Mouse (Mus musculus) hindbrain, embryonic 13.5 days (tissue): ENCODE data around the gene Gipc3. TPM values are rescaled to one million over a fixed set of nuclear protein-coding genes. Genes with fewer than 3 reads are reported as not detected.

Experiments used
- ATAC-seq: fragments of 200-750 bp; cut with Nextera tagmentation; 2 replicates; pipeline ENCODE4 v1.8.0; 2017; ENCODE audit warnings: moderate TSS enrichment; ENCODE audit not compliant: low FRiP score
- H3K27ac ChIP-seq: fragments of 300-500 bp; sonication (generic); 2 replicates; pipeline ENCODE4 v1.5.1; 2015; ENCODE audit warnings: inconsistent platforms, mild to moderate bottlenecking, moderate library complexity
- H3K27me3 ChIP-seq: fragments of 300-500 bp; sonication (generic); 2 replicates; pipeline ENCODE4 v1.6.1; 2015; ENCODE audit warnings: mild to moderate bottlenecking, inconsistent platforms
- H3K36me3 ChIP-seq: fragments of 300-500 bp; sonication (generic); 2 replicates; pipeline ENCODE4 v1.6.1; 2015; ENCODE audit warnings: mild to moderate bottlenecking, inconsistent platforms
- H3K4me1 ChIP-seq: fragments of 300-500 bp; sonication (generic); replicated peaks from 2 replicates; pipeline ENCODE4 v1.6.1; 2015; ENCODE audit warnings: inconsistent platforms
- H3K4me2 ChIP-seq: fragments of 300-500 bp; sonication (generic); 2 replicates; pipeline ENCODE4 v1.6.1; 2015; ENCODE audit warnings: inconsistent platforms, mild to moderate bottlenecking, moderate library complexity
- H3K4me3 ChIP-seq: fragments of 300-500 bp; sonication (generic); 2 replicates; pipeline ENCODE4 v1.5.1; 2015; ENCODE audit warnings: mild to moderate bottlenecking, inconsistent platforms
- H3K9ac ChIP-seq: fragments of 300-500 bp; sonication (generic); 2 replicates; pipeline ENCODE4 v1.6.1; 2015; ENCODE audit warnings: mild to moderate bottlenecking, inconsistent platforms
- H3K9me3 ChIP-seq: fragments of 300-500 bp; sonication (generic); 2 replicates; pipeline ENCODE4 v1.6.1; 2016; ENCODE audit warnings: inconsistent platforms
- WGBS: fragments of 180-500 bp; shearing (Covaris S2); methylation state at CpG from one replicate; pipeline ENCODE4 v1.1.7; 2015; 5-methylcytosine and 5-hydroxymethylcytosine counted together
- polyA plus RNA-seq: library from polyadenylated mRNA; unstranded; fragments of >200 nt; fragmentation: Nextera tagmentation; extraction: Ambion mirVana; gene quantifications from 2 replicates; pipeline ENCODE4 v1.2.1, GENCODE M21; 2015

Gipc3 gene
- polyA plus RNA-seq, 1 experiment from 2014 or later = not detected

DNA sequence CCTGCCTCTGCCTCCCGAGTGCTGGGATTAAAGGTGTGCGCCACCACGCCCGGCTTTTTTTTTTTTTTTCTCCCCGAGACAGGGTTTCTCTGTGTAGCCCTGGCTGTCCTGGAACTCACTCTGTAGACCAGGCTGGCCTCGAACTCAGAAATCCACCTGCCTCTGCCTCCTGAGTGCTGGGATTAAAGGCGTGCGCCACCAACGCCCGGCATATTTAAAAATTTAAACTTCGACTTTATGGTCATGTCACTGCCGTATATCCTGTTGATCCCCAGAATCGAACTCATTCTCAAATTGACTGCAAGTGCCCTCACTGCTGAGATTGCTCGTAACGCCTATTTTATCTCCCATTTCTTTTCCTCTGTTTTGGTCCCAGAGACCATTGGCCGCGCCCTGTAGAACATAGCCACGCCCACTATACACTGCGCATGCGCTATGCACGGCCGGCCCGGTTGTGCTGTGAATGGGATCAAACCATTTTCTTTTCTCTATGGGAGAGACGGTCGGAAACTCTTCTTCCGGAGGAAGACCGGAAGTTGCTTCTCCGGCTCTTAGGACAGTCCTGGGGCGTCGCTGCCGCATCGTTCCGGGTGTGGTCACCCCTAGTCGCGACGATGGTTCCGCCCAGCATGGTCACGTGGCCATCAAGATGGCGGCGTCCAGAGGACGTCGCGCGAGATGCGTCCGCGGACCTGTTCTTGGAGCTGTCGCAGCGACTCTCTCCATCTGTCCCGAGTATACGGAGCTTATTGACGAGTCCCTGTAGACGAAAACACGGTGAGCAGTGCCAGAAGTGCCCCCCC lies 40.9 kb upstream of the Gipc3 start, which contains the start of the genes Dohh and Gm48551:
TSS of gene Dohh (plus strand) at position 627 of the 803 bp plus-strand sequence.
TSS of gene Gm48551 (plus strand) at position 665 of the 803 bp plus-strand sequence.
- WGBS = 9% methylated on average over 54 of the region's 54 CpGs
- Histone ChIP-seq H3K4me2 (peak within 1 kb of the TSS; percentile 95), H3K27me3 (no peaks in the 10 kb centered on the region), H3K9ac (peak within 1 kb of the TSS; percentile 90), H3K4me3 (peak within 1 kb of the TSS; percentile 96), H3K4me1 (peaks cover 22% of the 10 kb centered on the region), H3K27ac (peak within 1 kb of the TSS; percentile 90), H3K36me3 (peaks cover 33% of the 10 kb centered on the region), H3K9me3 (no peaks in the 10 kb centered on the region)
- ATAC-seq = peak; percentile 91

DNA sequence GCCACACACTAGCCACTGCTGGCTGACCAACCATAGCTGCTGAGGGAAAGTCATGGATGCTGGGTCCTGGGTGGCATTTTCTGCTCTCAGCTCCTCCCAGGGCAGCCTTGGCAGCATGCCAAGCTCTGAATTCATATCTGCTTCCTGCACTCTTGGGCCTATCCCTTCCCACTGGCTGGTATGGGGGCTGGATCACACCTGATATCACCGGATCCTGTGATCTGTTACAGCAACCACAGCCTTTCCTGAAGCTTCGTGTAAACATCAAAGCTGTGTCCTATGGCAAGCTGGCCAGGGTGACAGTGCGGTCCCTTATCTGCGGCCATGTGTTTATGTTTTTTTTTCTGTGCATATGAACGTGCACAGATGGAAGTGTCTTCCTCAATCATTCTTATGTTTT lies 39.0 kb upstream of the Gipc3 start:
- Histone ChIP-seq H3K27ac (0 out of 2 replicates have a peak overlapping the region, but pooled peaks have one; percentile 5), H3K9ac (peak overlapping the region; percentile 39; the same call in 1 of the 2 replicates), H3K4me3 (no peak overlapping the region), H3K4me1 (peaks cover 32% of the 10 kb centered on the region), H3K4me2 (no peak overlapping the region), H3K27me3 (no peaks in the 10 kb centered on the region), H3K36me3 (peaks cover 13% of the 10 kb centered on the region), H3K9me3 (no peaks in the 10 kb centered on the region)
- ATAC-seq = no peak
- 92% methylated on average over 5 of the region's 5 CpGs for WGBS

DNA sequence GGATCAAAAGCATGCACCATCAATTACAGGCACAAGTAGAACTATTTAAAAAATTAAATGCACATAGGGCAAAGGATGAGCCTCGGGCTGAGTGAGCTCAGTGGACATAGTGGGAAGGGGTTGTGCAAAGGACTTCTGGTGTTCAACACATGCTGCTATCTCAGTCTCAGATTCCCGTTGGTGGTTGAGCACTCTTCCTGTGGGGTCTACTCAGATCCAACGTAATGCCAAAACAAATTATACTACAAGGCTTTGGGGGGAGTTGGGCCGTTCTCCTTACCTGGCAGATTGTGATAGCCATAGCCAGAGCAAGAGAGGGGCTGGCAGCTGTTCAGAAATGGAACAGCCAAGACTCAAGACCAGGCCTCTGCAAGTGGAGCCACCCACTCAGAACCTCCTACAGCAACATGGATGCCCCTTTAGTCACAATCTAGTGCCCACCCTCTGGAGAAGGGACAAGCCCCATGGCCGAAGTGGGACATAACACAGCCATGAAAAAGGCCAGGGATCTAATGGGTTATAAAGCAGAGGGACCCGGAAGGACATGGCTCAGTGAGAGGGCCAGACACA lies 36.8 kb upstream of the Gipc3 start:
- Histone ChIP-seq H3K9ac (no peak overlapping the region), H3K36me3 (peaks cover 14% of the 10 kb centered on the region; the same call in 1 of the 2 replicates), H3K27ac (no peak overlapping the region), H3K27me3 (no peaks in the 10 kb centered on the region), H3K4me1 (peaks cover 37% of the 10 kb centered on the region), H3K9me3 (no peaks in the 10 kb centered on the region), H3K4me3 (no peak overlapping the region), H3K4me2 (no peak overlapping the region)
- ATAC-seq = no peak
- WGBS = 95% methylated on average over 6 of the region's 6 CpGs

- H3K9me3 ChIP-seq = no peaks in the 10 kb centered on the region
- H3K27ac ChIP-seq = peak overlapping the region; percentile 85
- ATAC-seq = 0 out of 2 replicates have a peak, but pooled peaks have one; percentile 3
- H3K9ac ChIP-seq = peak overlapping the region; percentile 95
- H3K4me1 ChIP-seq = peaks cover 34% of the 10 kb centered on the region
- WGBS = 63% methylated on average over 3 of the region's 3 CpGs
- H3K4me3 ChIP-seq = peak overlapping the region; percentile 74
- no peaks in the 10 kb centered on the region for H3K27me3 ChIP-seq
- peaks cover 16% of the 10 kb centered on the region for H3K36me3 ChIP-seq
- peak overlapping the region; percentile 92 for H3K4me2 ChIP-seq
These were observed 36.1 kb upstream of the Gipc3 start for GRCm38 (mm10) chr10:81379183-81379553.

DNA sequence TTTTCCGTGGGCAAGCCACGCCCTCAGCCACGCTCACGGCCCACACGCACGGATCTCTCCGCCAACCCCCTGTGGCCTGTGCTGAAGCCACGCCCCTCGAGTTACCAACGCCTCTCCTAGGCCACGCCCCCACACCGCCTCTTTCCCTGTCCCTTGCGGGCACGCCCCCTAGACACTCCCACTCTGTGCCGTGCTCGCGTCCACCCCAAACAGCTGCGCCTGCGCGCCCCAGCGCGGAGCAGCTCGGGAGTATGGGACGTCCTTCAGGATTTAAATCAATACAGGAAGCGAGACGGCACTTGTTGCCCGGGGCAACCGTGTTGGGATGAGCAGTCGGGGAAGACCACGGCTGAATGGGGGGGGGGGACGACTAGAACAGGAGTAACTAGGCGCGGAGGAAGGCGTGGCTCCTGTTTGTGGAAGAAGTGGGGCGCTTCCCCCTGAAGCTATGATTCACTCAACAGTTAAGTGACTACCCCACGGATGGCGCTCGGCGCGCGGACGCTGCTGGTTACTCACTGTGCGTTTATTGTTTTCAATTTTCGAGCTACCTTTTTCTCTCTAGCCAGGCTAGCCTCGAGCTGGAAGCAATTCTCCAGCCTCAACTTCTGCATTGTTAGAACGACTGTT lies 35.6 kb upstream of the Gipc3 start:
- Histone ChIP-seq H3K4me2 (peak overlapping the region; percentile 92), H3K27ac (peak overlapping the region; percentile 85), H3K4me3 (peak overlapping the region; percentile 74), H3K9ac (peak overlapping the region; percentile 95), H3K9me3 (no peaks in the 10 kb centered on the region), H3K36me3 (peaks cover 21% of the 10 kb centered on the region), H3K4me1 (peaks cover 37% of the 10 kb centered on the region), H3K27me3 (no peaks in the 10 kb centered on the region)
- WGBS = under 1% methylated on average over 46 of the region's 46 CpGs
- ATAC-seq = peak; percentile 96

DNA sequence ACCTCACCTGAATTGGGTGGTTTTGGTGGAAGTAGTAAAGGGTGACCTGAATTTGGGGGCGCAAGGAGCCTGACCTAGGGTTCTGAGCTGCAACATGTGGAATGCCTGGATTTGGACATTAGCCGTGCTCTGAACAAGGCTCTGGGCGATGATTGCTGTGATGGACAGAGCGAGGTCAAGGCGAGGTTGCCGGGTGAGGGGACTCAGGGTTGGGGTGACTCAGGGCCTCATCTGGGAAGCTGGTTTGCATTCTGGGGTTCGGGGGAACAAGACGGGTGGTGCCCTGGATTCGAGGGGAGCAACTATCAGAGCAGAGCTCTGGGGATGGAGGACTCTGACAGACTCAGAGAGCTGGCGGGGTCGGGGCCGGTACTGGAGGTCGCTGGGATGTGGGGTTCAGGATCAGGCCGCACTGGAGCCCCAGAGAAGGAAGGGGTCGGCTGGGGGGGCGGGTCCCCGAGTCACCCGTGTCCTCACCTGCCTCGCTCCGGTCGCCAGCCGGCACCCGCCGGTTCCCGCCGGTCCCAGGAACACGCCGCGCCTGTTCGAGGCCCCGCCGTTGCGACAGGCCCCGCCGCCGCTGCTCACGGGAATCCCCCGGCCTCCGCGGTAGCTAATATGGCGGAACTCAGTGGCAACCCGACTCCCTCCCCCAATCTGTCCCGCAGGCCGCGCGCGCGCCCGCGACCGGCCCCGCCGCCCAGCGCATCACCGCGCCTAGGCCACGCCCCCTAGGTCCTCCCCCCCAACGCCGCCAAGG lies 34.9 kb upstream of the Gipc3 start, which contains the start of gene Fzr1:
TSS of gene Fzr1 (minus strand) at position 724 of the 760 bp plus-strand sequence.
- Histone ChIP-seq H3K4me3 (peak within 1 kb of the TSS; percentile 74), H3K36me3 (peaks cover 28% of the 10 kb centered on the region), H3K9ac (peak within 1 kb of the TSS; percentile 95), H3K9me3 (no peaks in the 10 kb centered on the region), H3K4me2 (peak within 1 kb of the TSS; percentile 92), H3K27ac (peak within 1 kb of the TSS; percentile 85), H3K4me1 (peaks cover 37% of the 10 kb centered on the region), H3K27me3 (no peaks in the 10 kb centered on the region)
- ATAC-seq = peak; percentile 76
- under 1% methylated on average over 58 of the region's 59 CpGs for WGBS

DNA sequence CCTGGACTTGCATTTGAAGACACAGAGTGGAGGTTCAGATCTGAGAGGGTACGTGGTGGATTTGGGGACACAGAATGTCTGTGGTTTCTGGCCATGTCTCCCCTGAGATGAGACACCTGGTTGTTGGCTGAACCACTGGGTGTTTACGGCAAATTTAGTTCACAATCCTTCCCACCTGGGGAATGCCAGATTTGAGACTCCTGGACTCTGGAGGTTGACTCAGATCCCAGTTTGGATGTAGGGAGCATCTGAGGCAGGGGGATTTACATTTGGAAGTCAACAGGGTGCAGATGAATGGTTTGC lies 34.2 kb upstream of the Gipc3 start:
- peak overlapping the region; percentile 92 for H3K4me2 ChIP-seq
- peaks cover 34% of the 10 kb centered on the region for H3K36me3 ChIP-seq
- no peaks in the 10 kb centered on the region for H3K9me3 ChIP-seq
- ATAC-seq = no peak
- peak overlapping the region; percentile 74 for H3K4me3 ChIP-seq
- no peaks in the 10 kb centered on the region for H3K27me3 ChIP-seq
- no peak overlapping the region for H3K27ac ChIP-seq
- 56% methylated on average over 2 of the region's 2 CpGs for WGBS
- H3K4me1 ChIP-seq = peaks cover 37% of the 10 kb centered on the region
- H3K9ac ChIP-seq = peak overlapping the region; percentile 95

DNA sequence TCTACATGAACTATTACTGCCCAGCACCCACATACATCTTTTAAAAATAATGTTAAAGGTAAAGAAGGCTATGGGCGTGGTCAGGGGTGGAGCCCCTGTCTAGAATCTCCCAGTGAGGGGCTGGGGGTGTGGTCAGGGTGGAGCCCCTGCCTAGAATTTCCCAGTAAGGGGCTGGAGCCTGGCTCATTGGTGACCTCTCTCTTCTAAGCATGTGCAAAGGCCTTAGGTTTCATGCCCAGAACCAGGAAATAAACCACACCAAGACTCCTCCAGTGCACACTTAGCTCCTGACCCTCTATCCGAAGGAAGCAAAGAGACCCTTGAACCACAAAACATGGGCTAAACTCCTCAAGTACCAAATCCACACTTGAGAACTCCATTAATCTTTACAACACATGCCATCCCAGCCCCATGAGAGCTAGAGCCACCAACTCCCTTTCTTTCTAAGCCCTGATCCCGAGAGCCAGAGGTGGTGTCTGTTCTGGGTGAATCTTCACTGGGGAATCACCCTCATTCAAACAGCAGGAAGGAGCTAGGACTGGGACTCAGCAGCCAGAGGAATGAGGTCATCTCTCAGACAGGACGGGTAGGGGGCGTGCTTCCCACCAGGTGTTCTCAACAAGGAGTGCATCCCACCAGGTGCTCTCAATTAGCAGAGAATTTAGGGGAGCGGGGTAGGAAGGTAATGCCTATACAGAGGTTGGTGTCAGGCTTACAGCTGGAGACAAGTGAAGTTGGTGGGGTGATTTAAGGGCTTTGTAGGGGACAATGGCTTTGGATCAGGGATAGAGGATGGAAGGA lies 33.7 kb upstream of the Gipc3 start:
- Histone ChIP-seq H3K9ac (peak overlapping the region; percentile 95), H3K27ac (no peak overlapping the region), H3K4me3 (peak overlapping the region; percentile 74), H3K27me3 (no peaks in the 10 kb centered on the region), H3K36me3 (peaks cover 35% of the 10 kb centered on the region), H3K4me1 (peaks cover 37% of the 10 kb centered on the region), H3K9me3 (no peaks in the 10 kb centered on the region), H3K4me2 (peak overlapping the region; percentile 92)
- ATAC-seq = no peak
- 49% methylated on average over 6 of the region's 6 CpGs for WGBS

GRCm38 (mm10) chr10:81375322-81375721 lies 32.3 kb upstream of the Gipc3 start:
- peak overlapping the region; percentile 13; the same call in 1 of the 2 replicates for H3K9ac ChIP-seq
- H3K4me2 ChIP-seq = no peak overlapping the region
- no peak overlapping the region for H3K27ac ChIP-seq
- ATAC-seq = no peak
- 94% methylated on average over 10 of the region's 10 CpGs for WGBS
- peaks cover 37% of the 10 kb centered on the region for H3K4me1 ChIP-seq
- H3K9me3 ChIP-seq = no peaks in the 10 kb centered on the region
- peaks cover 49% of the 10 kb centered on the region for H3K36me3 ChIP-seq
- H3K4me3 ChIP-seq = no peak overlapping the region
- H3K27me3 ChIP-seq = no peaks in the 10 kb centered on the region

DNA sequence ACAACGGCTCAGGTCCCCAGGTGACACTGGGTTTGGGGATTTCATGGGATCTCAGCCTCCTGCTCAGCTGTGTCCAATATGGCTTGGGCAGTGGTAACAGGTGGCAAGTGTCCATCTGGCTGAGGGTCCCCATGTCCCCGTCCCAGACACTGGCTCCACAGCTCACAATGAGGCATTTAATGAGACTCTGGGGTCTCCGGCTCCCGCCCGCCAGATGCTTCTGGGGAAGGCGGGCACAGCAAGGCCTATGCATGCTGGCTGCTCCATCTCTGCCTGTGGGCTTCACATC lies 24.1 kb upstream of the Gipc3 start:
- H3K27ac ChIP-seq = no peak overlapping the region
- no peaks in the 10 kb centered on the region for H3K9me3 ChIP-seq
- H3K4me1 ChIP-seq = peaks cover 38% of the 10 kb centered on the region
- no peak overlapping the region for H3K9ac ChIP-seq
- no peak for ATAC-seq
- WGBS = 68% methylated on average over 6 of the region's 6 CpGs
- H3K4me3 ChIP-seq = no peak overlapping the region
- peaks cover 34% of the 10 kb centered on the region for H3K27me3 ChIP-seq
- peaks cover 65% of the 10 kb centered on the region for H3K36me3 ChIP-seq
- no peak overlapping the region for H3K4me2 ChIP-seq

DNA sequence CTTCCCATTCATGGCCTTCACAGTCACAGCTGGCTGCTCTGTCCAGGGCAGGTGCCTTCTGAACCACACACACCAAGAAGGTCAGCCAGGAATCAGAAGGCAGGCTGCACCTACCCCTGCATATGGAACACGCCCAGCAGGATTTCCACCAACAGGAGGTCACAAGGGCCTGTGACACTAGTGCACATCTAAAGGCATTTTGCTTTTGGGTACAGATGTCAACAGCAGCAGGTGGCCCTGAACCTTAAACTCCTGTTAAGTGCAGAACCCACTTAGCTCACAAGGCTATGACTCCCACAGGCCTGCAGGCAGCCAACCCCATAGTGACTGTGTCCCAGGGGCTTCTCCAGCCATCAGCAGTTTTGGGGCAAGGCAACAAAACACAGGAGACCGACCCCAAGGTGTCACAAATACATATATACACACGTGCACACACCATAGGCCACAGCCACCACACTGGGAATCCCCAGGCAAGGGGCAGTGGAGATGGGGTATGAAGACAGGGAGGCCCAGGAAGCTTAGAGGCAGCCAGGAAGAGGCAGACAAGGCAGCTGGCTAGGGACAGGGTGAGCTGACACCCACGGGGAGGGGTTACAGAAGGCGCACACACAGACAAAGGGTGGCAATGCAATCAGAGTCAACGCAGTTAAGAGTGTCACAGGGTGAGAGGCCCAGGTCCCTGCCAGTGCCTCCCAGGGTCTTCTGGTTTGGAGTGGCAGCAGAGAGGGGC lies 23.6 kb upstream of the Gipc3 start:
- Histone ChIP-seq H3K27me3 (peaks cover 34% of the 10 kb centered on the region), H3K4me1 (peaks cover 38% of the 10 kb centered on the region), H3K27ac (0 out of 2 replicates have a peak overlapping the region, but pooled peaks have one; percentile 26), H3K9me3 (no peaks in the 10 kb centered on the region), H3K4me2 (no peak overlapping the region), H3K36me3 (peaks cover 67% of the 10 kb centered on the region), H3K9ac (no peak overlapping the region), H3K4me3 (no peak overlapping the region)
- WGBS = 74% methylated on average over 6 of the region's 6 CpGs
- ATAC-seq = no peak
